Mouse (Mus musculus) G1E (cell line): ENCODE data around the gene Tspoap1.

Experiments
- CTCF ChIP-seq: IDR thresholded peaks from 2 replicates; pipeline ENCODE4 v1.5.1; 2012; ENCODE audit warnings: low read depth, low read length, inconsistent platforms, mixed read lengths
- GATA1 ChIP-seq: IDR thresholded peaks from 2 replicates; pipeline ENCODE4 v1.6.1; 2012; ENCODE audit warnings: borderline replicate concordance, low read length, inconsistent platforms, mixed read lengths
- GATA2 ChIP-seq: IDR thresholded peaks from 2 replicates; pipeline ENCODE4 v1.6.1; 2012; ENCODE audit warnings: low read depth, low read length, inconsistent platforms, borderline replicate concordance
- POLR2AphosphoS5 ChIP-seq: IDR thresholded peaks from 2 replicates; pipeline ENCODE4 v1.6.1; 2012; ENCODE audit warnings: low read depth, low read length, inconsistent platforms; ENCODE audit not compliant: insufficient replicate concordance
- TAL1 ChIP-seq: conservative IDR thresholded peaks from 2 replicates; pipeline ENCODE4 v1.6.1; 2012; ENCODE audit warnings: low read depth, low read length, inconsistent platforms, mixed read lengths

- TF ChIP-seq TAL1 (no peak), GATA1 (no peak), CTCF (no peak), GATA2 (no peak), POLR2AphosphoS5 (no peak)
Measured at GRCm38 (mm10) chr11:87719526-87719925, 40.8 kb upstream of the Tspoap1 start.
